Mouse (Mus musculus): ENCODE data around the gene Nav1.

- TF ChIP-seq POLR2AphosphoS2 (IDR thresholded peaks at IDR 0.05; ENCODE audit: insufficient read length, low read depth) (no peak), USF1 (IDR thresholded peaks at IDR 0.05; ENCODE audit: low read depth) (no peak), POLR2A (IDR thresholded peaks at IDR 0.05; ENCODE audit: insufficient read length, low read depth) (no peak), TCF3 (IDR thresholded peaks at IDR 0.05; ENCODE audit: insufficient read length, low read depth) (no peak), SRF (IDR thresholded peaks at IDR 0.05; ENCODE audit: control insufficient read depth, insufficient read length, low read depth) (no peak), TCF12 (IDR thresholded peaks at IDR 0.05; ENCODE audit: insufficient read depth, poor library complexity, severe bottlenecking) (no peak), MYOD1 (IDR thresholded peaks at IDR 0.05; ENCODE audit: control insufficient read depth in 1 of 3, insufficient read length in 2 of 3, low read depth in 2 of 3) (no peak), MAX (IDR thresholded peaks at IDR 0.05; ENCODE audit: low read depth) (no peak), MYOG (IDR thresholded peaks at IDR 0.05; ENCODE audit: control insufficient read depth in 1 of 3, insufficient read depth in 1 of 3, insufficient read length in 2 of 3, low read depth in 2 of 3) (no peak)
Observed at GRCm38 (mm10) chr1:135474861-135475570, 132.1 kb downstream of the Nav1 start.
